Mouse (Mus musculus) cerebral cortex, adult 2 months (tissue): ENCODE measurements around the gene Btbd35f26.

Experiments
- WGBS: fragments of 180-500 bp; shearing (Covaris S2); methylation state at CpG from one replicate; pipeline ENCODE4 v1.1.7; 2018; 5-methylcytosine and 5-hydroxymethylcytosine counted together

The Btbd35f26 gene

DNA sequence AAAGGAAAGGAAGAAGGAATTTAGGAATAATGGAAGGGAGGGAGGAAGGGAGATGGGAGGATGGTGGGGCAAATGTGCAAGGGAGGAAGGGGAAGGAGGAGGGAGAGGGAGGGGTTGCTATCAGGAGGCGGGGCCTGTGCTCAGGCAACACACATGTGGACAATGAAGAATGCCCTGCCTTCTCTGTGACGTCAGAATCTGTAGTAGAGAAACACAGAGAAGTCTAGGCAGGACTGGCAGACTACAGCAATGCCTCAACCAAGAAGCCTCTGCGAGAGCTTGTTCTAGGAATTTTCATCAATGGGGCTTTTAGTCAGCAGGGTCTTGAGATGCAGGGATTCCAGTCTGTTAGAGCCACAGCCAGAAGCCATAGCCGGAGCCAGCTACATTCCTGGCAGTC, at the start of gene Btbd35f26:
TSS of gene Btbd35f26 (plus strand) at position 301 of the 400 bp plus-strand sequence.
- WGBS: no CpG with 5 or more reads among the region's 4 CpGs

- WGBS: 61% methylated on average over 3 of the region's 4 CpGs
These were observed 5.7 kb downstream of the Btbd35f26 start for GRCm38 (mm10) chrX:31341924-31342323.

DNA sequence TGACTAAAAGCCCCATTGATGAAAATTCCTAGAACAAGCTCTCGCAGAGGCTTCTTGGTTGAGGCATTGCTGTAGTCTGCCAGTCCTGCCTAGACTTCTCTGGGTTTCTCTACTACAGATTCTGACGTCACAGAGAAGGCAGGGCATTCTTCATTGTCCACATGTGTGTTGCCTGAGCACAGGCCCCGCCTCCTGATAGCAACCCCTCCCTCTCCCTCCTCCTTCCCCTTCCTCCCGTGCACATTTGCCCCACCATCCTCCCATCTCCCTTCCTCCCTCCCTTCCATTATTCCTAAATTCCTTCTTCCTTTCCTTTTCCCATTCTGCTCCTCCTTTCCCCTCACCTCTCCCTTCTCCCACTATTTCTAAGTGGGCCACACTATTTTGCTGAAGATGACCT, 47.6 kb downstream of the Btbd35f26 start, which contains the start of gene Btbd35f19:
TSS of gene Btbd35f19 (minus strand) at position 101 of the 400 bp plus-strand sequence.
- WGBS: no CpG with 5 or more reads among the region's 4 CpGs
